Mouse (Mus musculus) cerebral cortex, adult 2 months (tissue): ENCODE data around the gene Dnajc9.

ENCODE experiments used
- WGBS: fragments of 180-500 bp; shearing (Covaris S2); methylation state at CpG from one replicate; pipeline ENCODE4 v1.1.7; 2018; 5-methylcytosine and 5-hydroxymethylcytosine counted together

The Dnajc9 gene

DNA sequence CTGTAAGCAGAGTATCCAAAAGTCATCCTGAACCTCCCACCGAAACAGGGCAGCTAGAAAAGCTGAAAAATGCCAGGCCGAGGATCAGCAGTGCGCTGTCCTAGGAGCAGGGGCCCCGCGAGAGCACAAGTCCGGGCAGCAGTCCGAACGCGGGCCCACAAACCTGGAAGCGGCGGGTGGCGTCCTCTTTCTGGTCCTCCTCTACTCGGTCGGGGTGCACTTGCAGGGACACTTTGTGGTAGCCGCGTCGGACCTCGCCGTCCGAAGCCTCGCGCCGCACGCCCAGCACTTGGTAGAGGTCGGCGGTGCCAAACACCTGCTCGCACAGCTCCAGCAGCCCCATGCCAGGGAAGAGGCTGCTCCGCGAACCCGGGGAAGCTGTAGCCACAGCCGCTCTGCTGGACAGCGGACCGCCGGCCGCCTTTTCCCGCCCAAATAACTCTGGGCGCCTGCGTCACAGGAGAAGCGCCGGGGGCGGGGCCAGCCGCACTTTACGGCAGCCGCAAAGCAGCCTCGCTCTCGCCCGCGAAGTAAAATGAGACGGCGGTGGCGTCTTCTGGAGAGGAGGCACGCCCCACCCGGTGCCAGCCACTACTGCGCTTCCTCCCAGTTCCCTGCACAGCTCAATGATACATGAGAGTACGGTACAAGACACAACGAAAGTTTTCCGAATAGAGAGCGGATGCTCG is at the start of gene Dnajc9:
Dnajc9 (minus strand) TSS at position 470 of the 689 bp plus-strand sequence.
- WGBS, result under 1% methylated on average over 59 of the region's 59 CpGs

DNA sequence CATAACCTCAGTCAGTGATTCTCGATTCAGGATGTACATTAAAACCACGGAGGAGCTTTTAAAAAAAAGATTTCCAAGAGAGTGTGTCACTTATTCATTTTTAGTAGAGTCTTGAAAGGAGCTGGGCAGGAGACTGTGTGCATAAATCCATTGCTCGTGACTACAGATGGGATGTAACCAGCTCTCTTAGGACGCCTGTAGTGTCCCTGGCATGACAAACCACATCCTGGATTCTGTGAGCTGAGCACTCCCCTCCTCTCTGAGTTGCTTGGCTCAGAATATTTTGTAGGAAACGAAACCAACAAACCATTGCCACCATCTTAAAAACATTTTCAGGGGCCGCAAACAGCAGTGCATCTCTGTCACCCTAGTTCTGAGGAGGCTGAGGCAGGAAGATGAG is 48.3 kb upstream of the Dnajc9 start:
- 46% methylated on average over 6 of the region's 6 CpGs for whole genome bisulfite sequencing

DNA sequence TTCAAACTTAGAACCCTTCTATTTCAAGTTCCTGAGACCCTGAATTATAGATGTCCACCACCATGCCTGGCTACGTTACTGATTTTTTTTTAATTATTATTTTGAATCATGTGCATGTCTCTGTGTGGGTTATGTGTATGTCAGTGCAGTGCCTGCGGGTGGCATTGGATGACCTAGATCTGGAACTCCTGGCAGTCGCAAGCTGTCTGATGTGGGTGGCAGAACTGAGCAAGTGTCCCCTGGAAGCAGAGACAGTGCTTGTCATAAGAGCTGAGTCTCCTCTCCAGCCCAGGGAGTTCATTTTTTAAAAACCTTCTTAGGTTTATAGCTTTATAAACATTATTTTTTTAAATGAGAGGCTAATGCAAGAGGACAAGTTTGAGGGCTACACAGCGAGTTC is 43.7 kb upstream of the Dnajc9 start:
- 70% methylated on average over 4 of the region's 4 CpGs for WGBS

DNA sequence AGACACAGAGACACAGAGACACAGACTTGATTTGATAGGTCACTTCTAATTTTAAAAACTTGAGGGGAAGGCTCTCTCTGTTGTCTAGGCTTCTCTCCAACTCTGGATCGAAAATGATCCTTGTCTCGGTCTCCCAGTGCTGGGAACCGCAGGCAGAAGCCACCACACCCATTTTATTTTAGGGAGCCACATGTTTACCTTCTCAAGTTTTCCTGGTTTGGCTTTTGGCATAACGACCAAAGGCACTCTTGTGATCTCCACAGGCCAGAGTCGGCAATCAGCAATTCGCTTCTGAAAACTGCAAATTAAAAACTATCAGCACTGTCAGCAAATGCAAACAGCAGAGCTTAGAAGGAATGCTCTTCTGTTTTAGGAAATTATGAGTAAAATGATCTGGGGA is 43.0 kb upstream of the Dnajc9 start:
- WGBS, result 50% methylated on average over 6 of the region's 6 CpGs

DNA sequence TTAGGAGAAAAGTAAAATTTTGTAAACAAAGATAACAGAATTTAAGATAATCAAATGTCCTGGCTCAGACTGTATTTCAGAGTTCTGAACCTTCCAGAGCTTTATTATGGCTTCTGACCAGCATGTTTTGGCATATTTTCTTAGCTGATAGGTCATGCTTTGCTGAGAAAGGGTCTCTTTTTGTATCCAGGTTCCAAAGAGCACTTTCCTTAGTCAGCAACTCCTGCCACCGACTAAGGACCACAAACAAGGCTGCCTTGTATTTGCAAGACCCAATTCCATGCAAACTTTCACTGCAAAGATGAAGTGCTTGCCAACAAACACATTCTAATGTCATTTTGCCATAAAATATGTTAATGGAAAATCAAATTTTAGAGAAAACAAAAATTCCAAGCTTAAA is 41.1 kb upstream of the Dnajc9 start:
- 36% methylated on average over 1 of the region's 1 CpGs for WGBS

DNA sequence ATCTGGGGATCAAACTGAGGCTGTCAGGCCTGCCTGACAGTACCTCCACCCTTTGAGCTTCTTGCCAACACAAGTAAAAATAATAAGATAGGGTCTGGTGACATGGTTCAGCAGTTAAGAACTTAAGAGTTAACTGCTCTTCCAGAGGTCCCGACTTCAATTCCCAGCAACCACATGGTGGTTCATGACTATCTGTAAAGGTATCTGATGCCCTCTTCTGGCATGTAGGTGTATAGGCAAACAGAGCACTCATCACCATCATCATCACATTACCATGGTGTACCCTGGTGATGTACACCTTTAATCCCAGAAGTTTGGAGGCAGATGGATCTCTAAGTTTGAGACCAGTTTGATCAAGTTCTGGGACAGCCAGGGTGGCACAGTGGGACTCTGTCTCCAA is 39.9 kb upstream of the Dnajc9 start:
- WGBS, result 52% methylated on average over 1 of the region's 1 CpGs

DNA sequence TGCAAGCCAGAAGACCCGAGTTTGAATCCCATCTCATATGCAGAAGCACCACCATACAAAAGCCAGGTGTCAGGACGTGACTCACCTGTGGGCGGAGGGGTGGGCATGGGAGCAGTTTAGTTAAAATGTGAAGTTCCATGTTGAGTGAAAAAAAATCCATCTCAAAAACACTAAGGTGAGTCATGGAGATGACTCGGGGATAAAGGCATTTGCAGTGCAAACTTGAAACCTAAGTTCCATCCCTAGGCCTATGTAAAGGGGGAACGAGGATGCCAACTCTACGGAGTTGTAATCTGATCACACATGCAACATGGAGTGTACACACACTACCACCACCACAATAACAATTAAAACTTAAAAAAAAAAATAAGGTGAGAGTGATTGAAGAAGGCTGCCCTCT is 34.3 kb upstream of the Dnajc9 start:
- WGBS, result 87% methylated on average over 6 of the region's 6 CpGs

DNA sequence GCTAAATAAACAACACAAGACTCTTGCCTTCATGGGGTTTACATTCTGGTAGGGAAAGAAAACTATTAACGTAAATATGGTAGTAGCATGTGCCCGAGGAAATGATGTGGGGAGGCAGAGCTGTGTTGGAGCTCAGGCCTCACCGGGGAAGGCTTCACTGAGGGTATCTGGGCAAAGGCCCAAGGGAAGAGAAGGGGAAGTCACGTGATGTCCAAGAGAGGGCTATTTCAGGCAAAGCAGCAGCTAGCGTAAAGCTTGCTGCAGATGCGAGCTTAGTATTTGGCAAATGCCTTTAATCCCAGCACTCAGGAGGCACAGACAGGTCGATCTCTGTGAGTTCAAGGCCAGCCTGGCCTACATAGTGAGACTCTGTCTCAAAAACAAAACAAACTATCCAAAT is 33.5 kb upstream of the Dnajc9 start:
- 57% methylated on average over 7 of the region's 7 CpGs for WGBS

DNA sequence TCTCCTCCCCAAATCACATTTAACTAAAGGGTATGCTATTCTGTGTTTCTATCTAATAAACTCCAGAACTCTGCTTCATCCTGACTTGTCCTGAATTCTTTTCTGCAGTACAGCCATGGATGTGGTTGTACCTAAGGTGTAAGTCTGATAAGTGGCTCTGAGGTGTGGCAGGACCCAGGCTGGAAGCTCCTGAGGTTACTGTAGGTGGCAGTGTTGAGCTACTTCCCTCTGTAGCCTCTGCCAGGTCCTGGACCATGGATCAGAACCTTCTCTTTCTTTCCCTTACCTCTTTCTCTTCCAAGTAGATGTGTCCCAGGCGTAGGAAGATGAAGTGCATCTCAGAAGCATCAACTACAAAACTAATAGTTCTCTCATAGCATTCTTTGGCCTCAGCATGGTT is 11.4 kb upstream of the Dnajc9 start:
- 75% methylated on average over 1 of the region's 1 CpGs for WGBS

DNA sequence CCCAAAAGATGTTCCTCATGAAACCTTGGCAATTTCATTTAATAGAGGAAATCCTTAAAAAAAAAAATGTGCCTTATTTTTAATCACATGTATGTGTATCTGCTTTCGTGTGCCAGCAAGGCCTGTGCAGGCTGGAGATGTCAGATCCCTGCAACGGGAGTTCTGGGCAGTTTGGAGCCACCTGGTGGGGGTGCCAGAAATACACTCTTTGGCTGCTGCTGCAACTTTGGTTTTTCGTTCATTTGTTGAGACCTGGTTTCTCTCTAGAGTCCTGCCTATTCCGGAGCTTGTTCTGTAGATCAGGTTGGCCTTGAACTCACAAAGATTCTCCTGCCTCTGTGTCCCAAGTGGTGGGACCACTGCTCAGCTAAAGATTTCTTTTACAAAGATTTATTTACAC is 10.2 kb upstream of the Dnajc9 start:
- WGBS, result 40% methylated on average over 4 of the region's 4 CpGs

DNA sequence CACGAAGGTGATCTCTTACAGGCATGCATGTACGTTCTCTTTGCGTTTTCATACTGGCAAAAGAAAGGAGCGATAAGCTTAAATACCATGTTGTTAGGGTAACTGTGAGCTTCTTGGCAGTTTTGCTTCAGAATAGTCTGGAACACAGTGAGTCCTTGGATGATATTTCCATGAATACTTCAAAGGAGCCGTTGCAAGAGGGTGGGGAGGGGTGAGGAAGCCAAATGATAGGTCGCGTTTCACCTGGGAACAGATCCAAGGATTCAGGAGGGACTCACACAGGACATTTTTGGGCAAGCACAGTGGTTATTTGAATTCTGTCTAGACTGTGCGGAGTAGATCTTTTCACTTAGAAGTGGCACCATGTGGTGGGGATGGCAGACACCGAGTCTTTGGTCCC is 8.5 kb upstream of the Dnajc9 start:
- 52% methylated on average over 9 of the region's 9 CpGs for WGBS

DNA sequence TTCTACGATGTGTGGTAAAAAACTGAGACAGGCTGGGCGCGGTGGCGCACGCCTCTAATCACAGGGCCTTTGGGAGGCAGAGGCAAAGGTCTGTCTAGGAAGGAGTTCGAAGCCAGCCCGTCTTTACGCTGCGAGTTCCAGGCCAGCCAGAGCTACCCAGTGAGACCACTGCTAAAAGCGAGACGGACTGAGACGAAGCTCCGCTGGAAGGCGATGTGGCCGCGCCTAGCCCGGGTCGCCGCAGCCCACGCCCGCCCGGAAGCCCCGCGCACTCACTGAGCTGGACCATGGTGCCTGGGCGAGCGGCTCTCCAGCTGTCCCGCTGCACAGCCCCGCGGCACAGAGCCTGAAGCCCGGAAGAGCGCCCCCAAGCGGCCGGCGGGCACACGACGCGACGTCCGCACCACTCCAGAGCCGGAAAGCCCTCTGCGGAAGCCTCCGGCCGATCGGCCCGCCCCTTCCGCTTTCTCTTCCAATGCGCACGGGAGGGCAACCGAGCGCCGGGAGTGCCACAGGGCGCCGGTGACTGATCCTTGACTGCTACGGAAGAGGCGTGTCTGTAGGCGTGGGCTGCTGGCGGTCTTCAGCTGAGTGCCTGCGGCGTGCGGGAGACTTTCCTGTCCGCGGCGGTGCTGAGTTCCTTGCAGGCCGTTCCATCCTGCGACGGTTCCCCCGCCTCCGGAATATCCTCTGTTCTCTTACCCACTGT is 4.6 kb upstream of the Dnajc9 start, which contains the start of gene Mrps16:
Mrps16 (minus strand) TSS at position 430 of the 709 bp plus-strand sequence.
- under 1% methylated on average over 68 of the region's 68 CpGs for WGBS

DNA sequence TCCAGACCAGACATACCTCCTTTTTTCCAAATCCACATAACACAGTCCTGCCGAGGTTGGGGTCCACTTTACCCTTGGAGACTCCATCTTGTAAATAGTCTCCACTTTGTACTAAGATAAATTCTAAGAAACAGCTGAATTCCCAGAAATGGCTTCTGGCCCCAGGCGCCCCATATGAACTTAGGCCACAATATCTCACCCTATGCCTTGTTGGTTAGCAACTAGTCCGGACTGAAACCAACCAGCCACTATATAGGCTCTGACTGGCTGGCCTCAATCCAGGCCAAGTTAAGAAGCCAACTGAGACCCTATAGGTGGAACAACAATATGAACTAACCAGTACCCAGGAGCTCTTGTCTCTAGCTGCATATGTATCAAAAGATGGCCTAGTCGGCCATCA is 3.6 kb upstream of the Dnajc9 start:
- WGBS, result 83% methylated on average over 4 of the region's 4 CpGs

DNA sequence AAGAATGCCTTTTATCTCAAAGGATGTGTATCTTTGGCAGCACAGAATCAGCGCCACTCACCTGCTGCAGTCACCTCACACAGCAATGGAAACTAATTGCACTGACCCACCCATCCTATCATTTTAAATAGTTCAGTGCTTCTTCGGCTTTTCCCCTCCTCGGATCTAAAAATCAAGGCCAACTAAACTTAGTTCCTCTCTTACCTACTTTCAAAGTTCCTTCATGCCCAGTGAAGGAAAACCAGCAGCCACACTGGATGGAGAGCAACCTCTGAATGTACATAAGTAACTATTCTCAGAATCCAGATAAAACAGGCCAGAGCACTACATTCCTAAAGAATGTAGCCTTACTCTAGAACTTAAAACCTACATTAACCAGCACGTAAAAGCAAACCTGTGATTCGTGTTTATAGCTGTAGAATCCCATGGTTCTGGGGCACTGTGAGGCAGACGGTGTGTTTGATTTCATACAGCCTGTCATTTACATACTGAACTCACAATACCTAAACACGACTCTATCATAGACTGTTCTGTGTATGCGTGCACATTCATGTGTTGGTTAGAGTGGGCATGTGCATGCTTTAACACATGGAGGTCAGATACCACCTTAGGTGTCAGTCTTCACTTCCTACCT is 853 bp upstream of the Dnajc9 start:
- 77% methylated on average over 8 of the region's 8 CpGs for WGBS

DNA sequence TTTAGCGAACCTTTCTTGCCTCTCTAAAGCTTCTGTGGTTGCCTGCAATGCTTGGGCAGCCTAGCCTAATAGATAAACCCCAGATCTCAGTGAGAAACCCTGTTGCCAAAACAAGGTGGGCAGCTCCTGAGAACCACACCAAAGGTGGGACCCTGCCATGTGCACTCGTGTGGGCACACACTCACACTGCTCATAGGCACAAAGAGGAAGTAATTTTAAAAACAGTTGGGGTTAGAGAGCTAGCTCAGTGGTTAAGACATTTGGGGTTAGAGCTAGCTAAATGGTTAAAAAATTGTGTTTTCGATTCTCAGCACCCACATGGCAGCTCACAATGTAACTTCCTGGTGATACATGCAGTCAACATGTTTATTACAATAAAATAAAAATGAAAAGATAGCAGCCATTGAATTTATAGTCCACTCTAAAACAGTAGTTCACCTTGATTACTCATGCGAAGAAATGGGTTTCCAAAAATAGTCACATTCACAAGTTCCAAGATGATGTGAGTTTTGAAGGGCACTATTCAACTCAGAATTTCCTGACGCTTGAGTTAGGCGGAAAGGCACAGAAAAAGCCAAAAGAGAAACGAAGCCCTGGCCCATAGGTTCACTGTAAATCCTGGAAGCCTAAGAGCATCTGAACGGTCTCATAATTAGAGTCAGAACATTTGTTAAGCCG is 8.8 kb downstream of the Dnajc9 start:
- WGBS, result 75% methylated on average over 9 of the region's 9 CpGs

DNA sequence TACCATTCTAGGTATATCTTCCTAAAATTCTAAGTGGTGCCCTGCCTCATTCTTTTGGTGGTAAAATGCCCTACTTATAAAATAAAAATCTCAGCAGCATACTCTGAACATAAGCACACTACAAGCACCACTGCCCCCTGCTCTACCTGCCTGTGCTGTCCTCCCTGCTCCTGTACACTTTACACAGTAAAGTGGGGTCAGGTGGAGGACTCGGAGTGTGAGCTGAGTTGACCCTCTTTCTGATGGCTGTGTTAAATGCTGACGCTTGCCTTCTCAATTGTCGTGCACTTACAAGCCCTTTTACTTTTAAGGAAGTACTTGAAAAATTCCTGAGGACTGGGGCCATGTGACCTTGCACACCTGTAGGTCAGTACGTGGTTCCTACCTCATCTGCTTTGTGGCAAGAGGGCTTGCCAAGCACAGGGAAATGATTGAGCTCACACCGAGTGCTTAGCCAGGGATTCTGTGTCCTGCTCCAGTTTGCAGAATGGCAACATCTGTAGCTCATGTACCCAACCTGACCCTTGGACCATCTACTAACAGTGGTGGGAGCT is 9.5 kb downstream of the Dnajc9 start:
- WGBS, result 93% methylated on average over 5 of the region's 5 CpGs

DNA sequence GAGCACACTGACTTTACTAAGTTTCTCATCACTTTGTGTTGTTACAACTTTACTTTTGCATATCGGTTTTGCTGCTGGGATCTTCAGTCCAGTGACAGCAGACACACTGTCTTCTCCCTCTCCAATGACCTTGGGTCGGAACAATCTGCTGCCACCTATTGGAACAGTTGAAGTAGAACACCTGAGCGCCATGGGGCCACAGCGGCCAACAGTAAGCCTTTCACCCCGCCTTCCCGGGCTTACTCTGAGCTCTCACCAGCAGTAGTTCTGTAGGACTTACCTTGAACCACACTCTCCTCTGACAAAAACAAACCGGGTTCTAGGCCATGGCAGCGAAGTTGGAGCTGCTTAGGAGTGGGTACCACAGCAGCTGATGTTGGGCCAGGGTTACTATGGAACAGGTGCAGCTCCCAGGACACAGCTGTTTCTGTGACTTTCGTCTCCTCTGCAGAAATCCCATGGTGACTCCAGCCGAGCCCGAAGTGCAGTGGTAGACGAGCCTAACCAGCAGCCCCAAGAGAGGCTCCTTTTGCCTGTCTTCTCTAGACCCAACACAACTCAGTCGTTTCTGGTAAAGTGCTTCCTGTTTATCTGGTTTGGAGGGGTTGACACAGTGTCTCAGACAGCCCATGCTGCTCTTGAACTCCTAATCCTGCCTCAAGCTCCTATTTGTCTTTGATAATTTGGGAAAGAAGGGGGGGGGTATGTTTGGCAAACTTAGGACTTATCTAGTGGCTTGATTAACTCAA is 10.2 kb downstream of the Dnajc9 start:
- WGBS, result 52% methylated on average over 13 of the region's 13 CpGs

DNA sequence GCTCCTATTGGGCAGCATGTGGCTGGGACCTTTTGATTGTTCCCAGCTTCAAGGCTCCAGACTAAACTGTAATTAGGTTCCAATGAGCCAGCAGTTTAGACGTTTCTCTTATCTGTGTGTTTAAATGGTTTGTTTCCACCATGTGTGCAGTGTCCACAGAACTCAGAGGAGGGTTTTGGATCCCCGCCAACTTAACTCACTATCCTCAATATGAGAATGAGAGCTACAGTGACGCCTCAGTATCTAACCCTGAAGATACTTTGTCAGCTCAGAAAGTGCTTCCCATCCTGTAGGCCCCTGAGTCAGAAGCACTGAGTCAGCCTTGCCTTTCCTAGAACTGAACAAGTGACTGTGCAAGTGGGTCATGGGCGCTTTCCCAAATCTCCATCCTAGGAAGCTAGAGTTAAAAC is 11.6 kb downstream of the Dnajc9 start:
- WGBS, result 60% methylated on average over 4 of the region's 4 CpGs

DNA sequence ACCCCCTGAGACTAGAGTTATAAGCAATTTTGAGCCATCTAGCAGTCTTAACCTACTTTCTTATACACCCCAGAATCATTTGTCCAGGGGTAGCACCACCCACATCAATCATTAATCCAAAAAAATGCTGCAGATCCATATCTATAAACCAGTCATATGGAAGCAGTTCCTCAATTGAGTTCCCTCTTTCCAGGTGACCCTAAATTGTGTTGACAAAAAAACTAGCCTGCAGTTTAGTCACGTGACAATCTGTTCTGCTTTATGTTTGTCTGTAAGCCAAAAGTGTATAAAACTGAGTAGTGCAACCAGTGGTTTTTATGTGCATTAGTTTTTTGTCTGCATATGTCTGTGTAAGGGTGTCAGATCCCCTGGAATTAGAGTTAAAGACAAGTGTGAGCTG is 16.9 kb downstream of the Dnajc9 start:
- WGBS, result 85% methylated on average over 1 of the region's 1 CpGs

DNA sequence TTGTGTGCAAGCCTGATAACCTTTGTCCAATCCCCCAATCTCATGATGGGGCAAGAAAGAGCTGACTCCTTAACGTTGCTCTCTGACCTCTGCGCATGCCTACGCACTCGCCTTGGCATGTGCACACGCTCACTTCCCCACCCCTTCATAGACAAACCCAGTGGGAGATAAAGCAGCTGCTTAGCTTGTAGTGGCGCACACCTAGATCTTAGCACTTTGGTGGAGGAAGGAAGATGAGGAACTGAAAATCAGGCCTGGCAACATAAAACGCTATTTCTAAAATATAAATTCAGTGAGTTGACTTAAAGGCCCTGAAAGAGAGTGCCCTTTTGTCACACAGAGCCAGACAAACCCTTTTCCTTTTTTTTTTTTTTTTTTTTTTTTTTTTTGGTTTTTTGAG is 17.9 kb downstream of the Dnajc9 start:
- WGBS, result 87% methylated on average over 7 of the region's 7 CpGs

DNA sequence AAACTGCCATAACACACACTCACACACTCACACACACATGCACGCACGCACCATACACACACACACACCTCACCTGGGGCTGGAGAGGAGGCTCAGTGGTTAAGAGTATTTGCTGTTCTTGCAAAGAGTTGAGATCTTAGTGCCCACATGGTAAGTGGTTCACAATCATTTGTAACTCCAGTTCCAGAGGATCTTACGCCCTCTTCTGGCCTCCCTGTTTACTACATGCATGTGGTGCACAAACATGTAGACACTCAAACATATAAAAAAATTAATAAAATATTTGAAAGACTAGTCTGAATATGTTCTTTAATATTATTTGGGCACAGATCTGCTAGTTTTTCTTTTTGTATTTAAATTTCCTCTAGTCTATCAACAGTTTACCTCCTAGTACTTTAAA is 20.4 kb downstream of the Dnajc9 start:
- 98% methylated on average over 3 of the region's 3 CpGs for WGBS
